Mouse (Mus musculus): ENCODE results near the gene Dbp. TPM values are rescaled to one million over a fixed set of nuclear protein-coding genes. Genes with fewer than 3 reads are reported as not detected.

Dbp gene
- polyA plus RNA-seq, 1 experiment from 2014 or later, result 3.3 TPM

DNA sequence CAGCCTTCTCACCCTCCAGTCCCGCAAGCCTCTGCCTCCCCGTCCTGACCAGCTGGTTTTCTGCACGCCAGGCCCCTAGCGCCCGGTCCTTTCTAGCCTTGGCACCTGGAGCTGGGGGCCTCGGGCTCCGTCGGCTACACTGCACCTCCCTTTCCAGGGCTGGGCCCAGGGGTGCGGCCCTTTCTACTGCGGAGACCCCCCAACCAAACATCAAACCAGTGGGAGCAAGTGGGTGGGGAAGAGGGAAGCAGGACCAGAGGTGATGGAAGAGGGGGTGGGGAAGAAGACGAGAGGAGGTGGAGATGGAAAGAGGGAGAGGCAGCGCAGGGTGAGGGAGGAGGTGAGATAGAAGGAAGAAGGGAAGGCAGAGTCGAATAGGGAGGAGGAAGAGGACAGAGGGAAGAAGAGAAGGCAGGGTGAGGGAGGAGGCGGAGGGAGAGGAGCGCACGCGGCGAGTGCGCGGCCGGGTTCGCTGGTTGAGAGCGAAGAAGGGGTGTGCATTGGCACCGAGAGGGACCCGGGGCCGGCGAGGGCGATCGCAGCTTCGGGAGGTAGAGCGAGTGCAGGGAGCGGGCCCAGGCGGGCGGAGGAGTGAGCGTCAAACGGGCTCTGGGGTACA lies 5.3 kb upstream of the Dbp start, which contains the start of gene Car11:
TSS of gene Car11 (plus strand) at position 321 of the 619 bp plus-strand sequence.
- peak; percentile 6 for ATAC-seq (ENCODE audit: low FRiP score)
- under 1% methylated on average over 36 of the region's 36 CpGs for WGBS
- Histone ChIP-seq H3K36me3 (no peaks in the 10 kb centered on the region), H3K27ac (replicated peaks) (peak within 1 kb of the TSS; percentile 81), H3K27me3 (replicated peaks) (0 out of 2 replicates have a peak, but pooled peaks cover 5% of the 10 kb centered on the region), H3K9ac (replicated peaks) (peak within 1 kb of the TSS; percentile 80), H3K4me3 (replicated peaks) (peak within 1 kb of the TSS; percentile 58), H3K4me2 (peak within 1 kb of the TSS; percentile 96), H3K9me3 (replicated peaks) (no peaks in the 10 kb centered on the region), H3K4me1 (peaks cover 51% of the 10 kb centered on the region)

DNA sequence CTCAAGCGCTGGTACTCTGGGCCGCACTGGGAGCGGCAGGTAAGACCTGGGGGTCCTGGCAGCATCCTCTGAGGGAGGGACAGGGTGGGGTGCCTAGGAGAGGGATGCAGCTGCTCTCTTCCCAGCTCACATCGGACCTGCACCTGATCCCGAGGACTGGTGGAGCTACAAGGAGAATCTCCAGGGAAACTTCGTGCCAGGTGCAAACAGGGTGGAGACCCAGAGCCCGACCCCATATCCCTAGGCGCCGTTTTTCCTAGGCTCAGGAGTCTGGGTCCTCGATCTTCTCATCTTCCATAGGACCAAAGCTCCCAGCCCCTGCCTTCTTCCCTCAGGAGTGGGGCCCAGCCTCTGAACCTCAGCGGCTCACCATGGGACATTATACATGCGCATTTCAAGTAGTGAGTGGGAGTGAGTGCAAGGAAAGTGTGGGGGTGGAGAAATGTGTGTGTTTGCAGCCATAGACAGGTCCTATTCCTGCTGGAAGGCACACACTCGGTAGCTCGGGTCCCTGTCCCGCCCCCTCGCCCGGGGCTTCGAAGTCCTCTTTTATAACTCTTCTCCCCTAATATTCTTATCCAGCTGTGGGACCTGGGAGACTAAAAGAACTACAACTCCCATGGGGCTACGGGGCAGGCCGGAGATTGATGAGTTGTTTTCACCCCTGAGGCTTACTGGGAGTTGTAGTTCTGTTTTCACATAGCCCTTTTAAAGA lies 4.4 kb upstream of the Dbp start:
- H3K27ac ChIP-seq (replicated peaks), result peak overlapping the region; percentile 81
- under 1% methylated on average over 20 of the region's 20 CpGs for WGBS
- peak overlapping the region; percentile 96 for H3K4me2 ChIP-seq
- no peaks in the 10 kb centered on the region for H3K36me3 ChIP-seq
- H3K4me1 ChIP-seq, result peaks cover 55% of the 10 kb centered on the region
- H3K27me3 ChIP-seq (replicated peaks), result 0 out of 2 replicates have a peak, but pooled peaks cover 5% of the 10 kb centered on the region
- H3K4me3 ChIP-seq (replicated peaks), result peak overlapping the region; percentile 58
- 0 out of 2 replicates have a peak, but pooled peaks have one; percentile 1 for ATAC-seq (ENCODE audit: low FRiP score)
- no peaks in the 10 kb centered on the region for H3K9me3 ChIP-seq (replicated peaks)
- H3K9ac ChIP-seq (replicated peaks), result peak overlapping the region; percentile 80

GRCm38 (mm10) chr7:45701072-45701471 lies 3.8 kb upstream of the Dbp start:
- H3K9ac ChIP-seq (replicated peaks), result peak overlapping the region; percentile 80
- peaks cover 61% of the 10 kb centered on the region for H3K4me1 ChIP-seq
- H3K27ac ChIP-seq (replicated peaks), result peak overlapping the region; percentile 81; the same call in 1 of the 2 replicates
- H3K36me3 ChIP-seq, result no peaks in the 10 kb centered on the region
- peak overlapping the region; percentile 58 for H3K4me3 ChIP-seq (replicated peaks)
- H3K27me3 ChIP-seq (replicated peaks), result 0 out of 2 replicates have a peak, but pooled peaks cover 5% of the 10 kb centered on the region
- 26% methylated on average over 11 of the region's 11 CpGs for WGBS
- H3K4me2 ChIP-seq, result peak overlapping the region; percentile 96
- no peaks in the 10 kb centered on the region for H3K9me3 ChIP-seq (replicated peaks)
- ATAC-seq (ENCODE audit: low FRiP score), result no peak

DNA sequence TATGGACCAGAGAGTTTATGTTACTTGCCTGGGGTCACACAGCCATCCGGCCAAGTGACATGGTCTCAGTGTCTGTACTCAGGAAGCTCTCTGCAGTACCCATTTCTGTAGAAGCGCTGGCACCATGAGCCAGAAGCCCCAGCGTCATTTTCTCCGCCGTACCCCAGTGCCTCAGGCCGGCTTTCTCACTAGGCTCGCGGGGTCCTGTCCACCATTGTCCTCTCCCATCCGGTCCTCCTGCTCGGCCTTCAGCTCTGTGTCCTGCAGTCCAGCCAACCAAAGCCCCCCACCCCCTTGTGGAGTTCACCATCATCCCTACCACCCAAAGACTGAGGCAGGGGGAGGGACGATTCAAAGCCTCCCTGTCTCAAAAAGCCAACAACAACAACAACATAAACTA lies 3.3 kb upstream of the Dbp start:
- peak overlapping the region; percentile 58; the same call in 1 of the 2 replicates for H3K4me3 ChIP-seq (replicated peaks)
- H3K4me1 ChIP-seq, result peaks cover 67% of the 10 kb centered on the region
- no peaks in the 10 kb centered on the region for H3K36me3 ChIP-seq
- no peak overlapping the region for H3K9ac ChIP-seq (replicated peaks)
- H3K4me2 ChIP-seq, result peak overlapping the region; percentile 96
- no peak for ATAC-seq (ENCODE audit: low FRiP score)
- H3K27ac ChIP-seq (replicated peaks), result no peak overlapping the region
- H3K9me3 ChIP-seq (replicated peaks), result no peaks in the 10 kb centered on the region
- 88% methylated on average over 11 of the region's 11 CpGs for WGBS
- H3K27me3 ChIP-seq (replicated peaks), result 0 out of 2 replicates have a peak, but pooled peaks cover 5% of the 10 kb centered on the region

DNA sequence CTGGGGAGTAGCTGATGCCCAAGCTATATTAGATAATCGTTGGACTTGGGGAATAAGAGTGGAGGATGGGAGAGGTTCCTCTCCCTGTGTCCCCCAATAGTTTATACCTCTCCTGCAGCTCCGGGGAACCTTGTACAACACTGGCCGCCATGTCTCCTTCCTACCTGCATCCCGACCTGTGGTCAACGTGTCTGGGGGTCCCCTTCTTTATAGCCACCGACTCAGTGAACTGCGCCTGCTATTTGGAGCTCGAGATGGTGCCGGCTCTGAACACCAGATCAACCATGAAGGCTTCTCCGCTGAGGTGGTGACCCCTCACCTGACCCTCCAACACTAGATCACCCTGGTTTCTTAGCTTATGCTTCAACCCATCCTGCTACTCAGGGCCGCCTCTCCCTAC lies 2.6 kb upstream of the Dbp start:
- H3K27ac ChIP-seq (replicated peaks), result no peak overlapping the region
- H3K4me3 ChIP-seq (replicated peaks), result no peak overlapping the region
- H3K36me3 ChIP-seq, result no peaks in the 10 kb centered on the region
- no peak overlapping the region for H3K9ac ChIP-seq (replicated peaks)
- H3K4me2 ChIP-seq, result no peak overlapping the region
- no peaks in the 10 kb centered on the region for H3K9me3 ChIP-seq (replicated peaks)
- 93% methylated on average over 11 of the region's 11 CpGs for WGBS
- peaks cover 74% of the 10 kb centered on the region for H3K4me1 ChIP-seq
- no peak for ATAC-seq (ENCODE audit: low FRiP score)
- 0 out of 2 replicates have a peak, but pooled peaks cover 5% of the 10 kb centered on the region for H3K27me3 ChIP-seq (replicated peaks)

DNA sequence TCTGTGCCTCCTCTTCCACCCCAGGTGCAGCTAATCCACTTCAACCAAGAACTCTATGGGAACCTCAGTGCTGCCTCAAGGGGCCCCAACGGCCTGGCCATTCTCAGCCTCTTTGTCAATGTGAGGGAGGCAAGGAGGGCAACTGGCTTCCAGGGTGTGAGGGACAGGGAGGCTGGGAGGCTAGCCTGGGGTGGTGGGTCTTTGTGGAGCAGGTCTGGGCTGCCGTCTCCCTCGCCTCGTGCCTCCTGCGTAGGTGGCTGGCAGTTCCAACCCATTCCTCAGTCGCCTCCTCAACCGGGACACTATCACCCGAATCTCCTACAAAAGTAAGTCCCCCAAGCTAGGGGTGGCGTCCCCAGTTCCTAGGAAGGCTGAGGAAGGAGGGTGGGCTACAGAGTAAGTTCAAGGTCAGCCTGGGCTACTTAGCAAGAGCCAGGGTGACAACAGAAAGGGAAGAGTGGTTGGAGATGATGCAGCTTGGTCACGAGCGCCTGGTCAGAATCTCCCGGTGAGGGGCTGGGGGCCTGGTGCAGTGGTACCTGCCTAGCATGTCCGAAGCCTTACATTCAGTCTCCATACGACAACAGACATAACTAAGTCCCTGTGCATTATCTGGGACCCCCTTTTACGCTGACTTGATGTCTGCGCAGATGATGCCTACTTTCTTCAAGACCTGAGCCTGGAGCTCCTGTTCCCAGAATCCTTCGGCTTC lies 1.9 kb upstream of the Dbp start:
- no peaks in the 10 kb centered on the region for H3K36me3 ChIP-seq
- H3K4me1 ChIP-seq, result peaks cover 80% of the 10 kb centered on the region
- H3K27me3 ChIP-seq (replicated peaks), result 0 out of 2 replicates have a peak, but pooled peaks cover 5% of the 10 kb centered on the region
- H3K4me2 ChIP-seq, result peak overlapping the region; percentile 91
- peak overlapping the region; percentile 88 for H3K27ac ChIP-seq (replicated peaks)
- H3K4me3 ChIP-seq (replicated peaks), result peak overlapping the region; percentile 52
- 91% methylated on average over 17 of the region's 17 CpGs for WGBS
- H3K9me3 ChIP-seq (replicated peaks), result no peaks in the 10 kb centered on the region
- peak overlapping the region; percentile 40 for H3K9ac ChIP-seq (replicated peaks)
- no peak for ATAC-seq (ENCODE audit: low FRiP score)

DNA sequence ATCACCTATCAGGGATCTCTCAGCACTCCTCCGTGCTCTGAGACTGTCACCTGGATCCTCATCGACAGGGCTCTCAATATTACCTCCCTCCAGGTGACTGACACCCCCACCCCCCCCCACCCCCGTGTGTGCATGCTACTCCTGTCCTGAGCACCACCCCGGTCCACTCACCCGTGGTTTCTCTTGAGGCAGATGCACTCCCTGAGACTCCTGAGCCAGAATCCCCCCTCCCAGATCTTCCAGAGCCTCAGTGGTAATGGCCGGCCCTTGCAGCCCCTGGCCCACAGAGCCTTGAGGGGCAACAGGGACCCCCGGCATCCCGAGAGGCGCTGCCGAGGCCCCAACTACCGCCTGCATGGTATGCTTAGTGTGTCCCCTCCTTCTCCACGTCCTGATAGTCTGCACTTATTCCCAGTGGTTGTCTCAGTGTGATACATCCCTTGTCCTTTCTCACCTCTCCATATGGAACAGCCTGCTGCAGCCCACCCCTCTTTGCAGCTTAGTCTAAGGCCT lies 1.3 kb upstream of the Dbp start:
- no peaks in the 10 kb centered on the region for H3K36me3 ChIP-seq
- 0 out of 2 replicates have a peak, but pooled peaks cover 2% of the 10 kb centered on the region for H3K27me3 ChIP-seq (replicated peaks)
- peaks cover 83% of the 10 kb centered on the region for H3K4me1 ChIP-seq
- peak overlapping the region; percentile 91 for H3K4me2 ChIP-seq
- H3K9me3 ChIP-seq (replicated peaks), result no peaks in the 10 kb centered on the region
- ATAC-seq (ENCODE audit: low FRiP score), result no peak; the same call in 1 of the 2 replicates
- H3K4me3 ChIP-seq (replicated peaks), result peak overlapping the region; percentile 52
- H3K27ac ChIP-seq (replicated peaks), result peak overlapping the region; percentile 88
- H3K9ac ChIP-seq (replicated peaks), result peak overlapping the region; percentile 40
- WGBS, result 38% methylated on average over 12 of the region's 12 CpGs

- Histone ChIP-seq H3K9ac (replicated peaks) (peak overlapping the region; percentile 40), H3K9me3 (replicated peaks) (no peaks in the 10 kb centered on the region), H3K4me1 (peaks cover 87% of the 10 kb centered on the region), H3K4me2 (peak overlapping the region; percentile 91), H3K27ac (replicated peaks) (peak overlapping the region; percentile 88), H3K4me3 (replicated peaks) (peak overlapping the region; percentile 52), H3K27me3 (replicated peaks) (no peaks in the 10 kb centered on the region), H3K36me3 (no peaks in the 10 kb centered on the region)
- under 1% methylated on average over 13 of the region's 13 CpGs for WGBS
- peak; percentile 62 for ATAC-seq (ENCODE audit: low FRiP score)
Observed at GRCm38 (mm10) chr7:45704046-45704559, 785 bp upstream of the Dbp start.

DNA sequence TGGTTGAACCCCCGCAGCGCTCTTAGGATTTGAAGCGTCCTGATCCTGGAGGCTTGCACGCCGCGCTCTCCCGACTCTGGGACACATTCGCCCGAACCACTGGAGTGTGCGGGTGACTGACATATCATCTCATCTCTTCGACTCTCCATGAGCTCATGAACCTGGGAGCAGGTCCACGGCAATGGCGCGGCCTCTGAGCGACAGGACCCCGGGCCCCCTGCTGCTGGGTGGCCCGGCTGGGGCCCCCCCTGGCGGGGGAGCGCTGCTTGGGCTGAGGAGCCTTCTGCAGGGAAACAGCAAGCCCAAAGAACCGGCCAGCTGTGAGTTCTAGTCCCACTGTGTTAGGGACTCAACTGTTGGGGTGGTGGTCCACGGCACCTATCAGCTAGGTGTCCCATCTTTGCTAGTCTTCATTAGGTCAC lies 566 bp downstream of the Dbp start:
- ATAC-seq (ENCODE audit: low FRiP score), result no peak
- no peaks in the 10 kb centered on the region for H3K9me3 ChIP-seq (replicated peaks)

DNA sequence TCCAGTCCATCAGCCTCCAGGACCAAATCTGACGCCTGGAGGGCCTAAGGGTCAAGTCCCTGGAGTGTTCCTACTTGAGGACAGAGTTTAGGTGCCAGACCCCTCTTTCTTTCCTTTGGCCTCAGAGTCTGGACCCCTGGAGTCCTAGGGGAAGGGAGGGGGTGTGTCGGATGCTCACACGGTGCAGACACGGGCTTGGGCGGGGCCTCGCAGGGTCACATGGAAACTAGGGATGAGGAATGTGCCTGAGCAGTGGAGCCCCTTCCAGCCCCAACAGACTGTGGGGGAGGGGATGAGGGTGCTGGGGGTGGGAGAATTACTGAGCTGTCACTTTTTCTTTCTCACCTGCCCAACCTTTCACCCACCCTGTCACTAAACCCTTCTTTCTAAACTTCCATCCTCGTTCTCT lies 989 bp downstream of the Dbp start:
- peak overlapping the region; percentile 52 for H3K4me3 ChIP-seq (replicated peaks)
- H3K4me1 ChIP-seq, result peaks cover 86% of the 10 kb centered on the region
- peak overlapping the region; percentile 88 for H3K27ac ChIP-seq (replicated peaks)
- peak overlapping the region; percentile 91 for H3K4me2 ChIP-seq
- under 1% methylated on average over 7 of the region's 7 CpGs for WGBS
- peaks cover 12% of the 10 kb centered on the region for H3K36me3 ChIP-seq
- no peaks in the 10 kb centered on the region for H3K9me3 ChIP-seq (replicated peaks)
- ATAC-seq (ENCODE audit: low FRiP score), result no peak
- peak overlapping the region; percentile 67 for H3K9ac ChIP-seq (replicated peaks)
- H3K27me3 ChIP-seq (replicated peaks), result no peaks in the 10 kb centered on the region

More for the DNA sequence above, 566 bp downstream of the Dbp start:
- WGBS, result under 1% methylated on average over 21 of the region's 21 CpGs
- peaks cover 8% of the 10 kb centered on the region for H3K36me3 ChIP-seq
- no peaks in the 10 kb centered on the region for H3K27me3 ChIP-seq (replicated peaks)
- H3K4me3 ChIP-seq (replicated peaks), result peak overlapping the region; percentile 52
- peaks cover 87% of the 10 kb centered on the region for H3K4me1 ChIP-seq
- H3K9ac ChIP-seq (replicated peaks), result peak overlapping the region; percentile 67
- peak overlapping the region; percentile 88 for H3K27ac ChIP-seq (replicated peaks)
- peak overlapping the region; percentile 91 for H3K4me2 ChIP-seq

- H3K9me3 ChIP-seq (replicated peaks), result no peaks in the 10 kb centered on the region
- peaks cover 77% of the 10 kb centered on the region for H3K4me1 ChIP-seq
- no peaks in the 10 kb centered on the region for H3K27me3 ChIP-seq (replicated peaks)
- H3K4me2 ChIP-seq, result peak overlapping the region; percentile 91
- H3K4me3 ChIP-seq (replicated peaks), result peak overlapping the region; percentile 52
- H3K27ac ChIP-seq (replicated peaks), result peak overlapping the region; percentile 77
- H3K9ac ChIP-seq (replicated peaks), result peak overlapping the region; percentile 67
- 1% methylated on average over 44 of the region's 45 CpGs for WGBS
- no peak for ATAC-seq (ENCODE audit: low FRiP score)
- H3K36me3 ChIP-seq, result peaks cover 22% of the 10 kb centered on the region
Observed at GRCm38 (mm10) chr7:45706721-45707241, 1.9 kb downstream of the Dbp start.

Measured in neural tube, embryonic 15.5 days (tissue).